Mouse (Mus musculus): ENCODE measurements at regions not wholly inside any gene's neighbourhood (a gene's known extent, or its start where the extent isn't known, plus 50 kb on each side); places are given as distances from the start of the nearest gene placed in this dataset.
"Not testable (repeated sequence)": the region's sequence is repeated elsewhere in the genome, so short reads cannot be mapped to it uniquely, and the experiment has no call there.

GRCm38 (mm10) chr6:37781894-37782293 is 88.7 kb upstream of the Trim24 start:
- Histone ChIP-seq H3K9ac (ENCODE audit: insufficient read depth, low read depth) (no peak overlapping the region), H3K36me3 (replicated peaks in 1 of 2; ENCODE audit: control insufficient read depth in 1 of 2, insufficient read depth in 1 of 2, low read length in 1 of 2) (no peaks in the 10 kb centered on the region), H3K27ac (ENCODE audit: insufficient read depth, low read depth) (no peak overlapping the region), H3K79me2 (replicated peaks; ENCODE audit: control insufficient read depth, extremely low read depth, insufficient read depth, poor library complexity, severe bottlenecking) (no peaks in the 10 kb centered on the region), H3K4me3 (replicated peaks in 1 of 3; ENCODE audit: low read depth in 2 of 3, low read length in 2 of 3, poor library complexity in 1 of 3) (no peak overlapping the region), H3K4me1 (ENCODE audit: control insufficient read depth in 1 of 2, insufficient read depth in 2 of 2) (peaks cover 2 to 9% of the 10 kb centered on the region in 2 experiments; a peak in 3 of 4 replicates), H3K4me2 (ENCODE audit: insufficient read depth, low read depth, poor library complexity, severe bottlenecking) (no peak overlapping the region), H3K9me3 (replicated peaks; ENCODE audit: low read length) (peaks cover 8% of the 10 kb centered on the region), H3K27me3 (replicated peaks) (no peaks in the 10 kb centered on the region)
- DNase-seq (ENCODE audit: extremely low read depth): no peak
- no peak for TF ChIP-seq JUN (IDR thresholded peaks at IDR 0.05; ENCODE audit: insufficient read depth, low read depth, low read length)
- no peak for TF ChIP-seq KAT2A (IDR thresholded peaks at IDR 0.05; ENCODE audit: insufficient replicate concordance, low read length)
- no peak for TF ChIP-seq MYC (IDR thresholded peaks at IDR 0.05; ENCODE audit: low read depth, low read length)
- TF ChIP-seq MAZ (IDR thresholded peaks at IDR 0.05; ENCODE audit: low read depth, low read length): no peak
- TF ChIP-seq RAD21 (IDR thresholded peaks at IDR 0.05; ENCODE audit: low read depth, low read length): no peak
- in situ Hi-C loops (cut with MboI; ENCODE audit: low pct_ligation_motif_present, low pct_unique_long_range_greater_than_20kb, low sequenced_read_pairs): no loop called here
- dilution Hi-C loops (cut with MboI; ENCODE audit: extremely low pct_ligation_motif_present, extremely low pct_unique_long_range_greater_than_20kb, low sequenced_read_pairs): no loop called here

GRCm38 (mm10) chr6:37785280-37785679 is 85.3 kb upstream of the Trim24 start:
- H3K4me1 ChIP-seq (ENCODE audit: control insufficient read depth in 1 of 2, insufficient read depth in 2 of 2); dilution Hi-C loops (cut with MboI; ENCODE audit: extremely low pct_ligation_motif_present, extremely low pct_unique_long_range_greater_than_20kb, low sequenced_read_pairs); in situ Hi-C loops (cut with MboI; ENCODE audit: low pct_ligation_motif_present, low pct_unique_long_range_greater_than_20kb, low sequenced_read_pairs): not testable (repeated sequence)

GRCm38 (mm10) chr6:37785741-37786140 is 84.9 kb upstream of the Trim24 start:
- H3K79me2 ChIP-seq (replicated peaks; ENCODE audit: control insufficient read depth, extremely low read depth, insufficient read depth, poor library complexity, severe bottlenecking): no peaks in the 10 kb centered on the region
- in situ Hi-C loops (cut with MboI; ENCODE audit: low pct_ligation_motif_present, low pct_unique_long_range_greater_than_20kb, low sequenced_read_pairs) (no loop called here), dilution Hi-C loops (cut with MboI; ENCODE audit: extremely low pct_ligation_motif_present, extremely low pct_unique_long_range_greater_than_20kb, low sequenced_read_pairs) (no loop called here)
- TF ChIP-seq ELF1 (IDR thresholded peaks at IDR 0.05; ENCODE audit: low read depth, low read length) (no peak), SMC3 (IDR thresholded peaks at IDR 0.05; ENCODE audit: low read depth, low read length) (no peak), NRF1 (IDR thresholded peaks at IDR 0.05; ENCODE audit: low read depth, low read length) (no peak), E2F4 (IDR thresholded peaks at IDR 0.05; ENCODE audit: insufficient replicate concordance, low read depth, low read length) (no peak), ZMIZ1 (IDR thresholded peaks at IDR 0.05; ENCODE audit: low read depth, low read length) (no peak), GABPA (IDR thresholded peaks at IDR 0.05; ENCODE audit: insufficient replicate concordance, low read depth, low read length) (no peak), ZNF384 (IDR thresholded peaks at IDR 0.05; ENCODE audit: low read depth, low read length) (no peak), MYC (IDR thresholded peaks at IDR 0.05; ENCODE audit: low read depth, low read length) (0 out of 2 replicates have a peak, but pooled peaks have one; percentile 19), POLR2A (IDR thresholded peaks at IDR 0.05; ENCODE audit: low read depth, low read length) (no peak), BHLHE40 (IDR thresholded peaks at IDR 0.05; ENCODE audit: low read depth, low read length) (0 out of 2 replicates have a peak, but pooled peaks have one; percentile 14), MAZ (IDR thresholded peaks at IDR 0.05; ENCODE audit: low read depth, low read length) (no peak), EP300 (IDR thresholded peaks at IDR 0.05; ENCODE audit: low read length) (no peak), TBP (conservative IDR thresholded peaks at IDR 0.05; ENCODE audit: low read depth, low read length) (0 out of 2 replicates have a peak, but pooled peaks have one; percentile 48), MAX (IDR thresholded peaks at IDR 0.05; ENCODE audit: low read length) (peak; percentile 43; the same call in 1 of the 2 replicates), CHD2 (IDR thresholded peaks at IDR 0.05; ENCODE audit: low read length) (no peak)
- no peaks in the 10 kb centered on the region for H3K36me3 ChIP-seq (replicated peaks in 1 of 2; ENCODE audit: control insufficient read depth in 1 of 2, insufficient read depth in 1 of 2, low read length in 1 of 2)
- H3K4me3 ChIP-seq (replicated peaks in 1 of 3; ENCODE audit: low read depth in 2 of 3, low read length in 2 of 3, poor library complexity in 1 of 3): peak overlapping the region in 1 of 3 experiments; percentile 18
- no peaks in the 10 kb centered on the region for H3K27me3 ChIP-seq (replicated peaks)
- peak; percentile 27 for DNase-seq (ENCODE audit: extremely low read depth)
- peaks cover 2 to 9% of the 10 kb centered on the region in 2 experiments; a peak in 3 of 4 replicates for H3K4me1 ChIP-seq (ENCODE audit: control insufficient read depth in 1 of 2, insufficient read depth in 2 of 2)
- peak overlapping the region; percentile 1; the same call in 1 of the 2 replicates for H3K27ac ChIP-seq (ENCODE audit: insufficient read depth, low read depth)
- H3K9me3 ChIP-seq (replicated peaks; ENCODE audit: low read length): peaks cover 8% of the 10 kb centered on the region
- H3K4me2 ChIP-seq (ENCODE audit: insufficient read depth, low read depth, poor library complexity, severe bottlenecking): peak overlapping the region; percentile 56
- H3K9ac ChIP-seq (ENCODE audit: insufficient read depth, low read depth): peak overlapping the region; percentile 61

More at GRCm38 (mm10) chr6:37785280-37785679, 85.3 kb upstream of the Trim24 start:
- Histone ChIP-seq H3K4me2 (ENCODE audit: insufficient read depth, low read depth, poor library complexity, severe bottlenecking) (peak overlapping the region; percentile 56), H3K9ac (ENCODE audit: insufficient read depth, low read depth) (peak overlapping the region; percentile 61), H3K27ac (ENCODE audit: insufficient read depth, low read depth) (peak overlapping the region; percentile 1; the same call in 1 of the 2 replicates)
- H3K27me3 ChIP-seq (replicated peaks); H3K9me3 ChIP-seq (replicated peaks; ENCODE audit: low read length); H3K79me2 ChIP-seq (replicated peaks; ENCODE audit: control insufficient read depth, extremely low read depth, insufficient read depth, poor library complexity, severe bottlenecking); H3K36me3 ChIP-seq (replicated peaks in 1 of 2; ENCODE audit: control insufficient read depth in 1 of 2, insufficient read depth in 1 of 2, low read length in 1 of 2); H3K4me3 ChIP-seq (replicated peaks in 1 of 3; ENCODE audit: low read depth in 2 of 3, low read length in 2 of 3, poor library complexity in 1 of 3): not testable (repeated sequence)
- DNase-seq (ENCODE audit: extremely low read depth): peak; percentile 10

- H3K9ac ChIP-seq (ENCODE audit: insufficient read depth, low read depth); H3K36me3 ChIP-seq (replicated peaks in 1 of 2; ENCODE audit: control insufficient read depth in 1 of 2, insufficient read depth in 1 of 2, low read length in 1 of 2); H3K4me1 ChIP-seq (ENCODE audit: control insufficient read depth in 1 of 2, insufficient read depth in 2 of 2); H3K4me2 ChIP-seq (ENCODE audit: insufficient read depth, low read depth, poor library complexity, severe bottlenecking); H3K27ac ChIP-seq (ENCODE audit: insufficient read depth, low read depth); H3K9me3 ChIP-seq (replicated peaks; ENCODE audit: low read length); H3K27me3 ChIP-seq (replicated peaks); H3K79me2 ChIP-seq (replicated peaks; ENCODE audit: control insufficient read depth, extremely low read depth, insufficient read depth, poor library complexity, severe bottlenecking); in situ Hi-C loops (cut with MboI; ENCODE audit: low pct_ligation_motif_present, low pct_unique_long_range_greater_than_20kb, low sequenced_read_pairs); dilution Hi-C loops (cut with MboI; ENCODE audit: extremely low pct_ligation_motif_present, extremely low pct_unique_long_range_greater_than_20kb, low sequenced_read_pairs); DNase-seq (ENCODE audit: extremely low read depth); H3K4me3 ChIP-seq (replicated peaks in 1 of 3; ENCODE audit: low read depth in 2 of 3, low read length in 2 of 3, poor library complexity in 1 of 3): not testable (repeated sequence)
Measured at GRCm38 (mm10) chr6:37787858-37788257, 82.8 kb upstream of the Trim24 start.
